Mouse (Mus musculus) 416B (cell line): ENCODE measurements around the gene Tmem199.
A peak's percentile ranks its signal among the peaks of the same experiment; 100 is the strongest.

ENCODE experiments used
- DNase-seq: peaks from one replicate; pipeline ENCODE4 v3.0.0; 2011; ENCODE audit warnings: low read depth

The Tmem199 gene

GRCm38 (mm10) chr11:78524838-78525237 lies 12.9 kb upstream of the Tmem199 start:
- DNase-seq: no peak

- DNase-seq: no peak
These were observed 11.4 kb upstream of the Tmem199 start for GRCm38 (mm10) chr11:78523241-78523955.

GRCm38 (mm10) chr11:78522481-78522997 lies 10.6 kb upstream of the Tmem199 start:
- peak; percentile 66 for DNase-seq

GRCm38 (mm10) chr11:78521880-78522279 lies 9.9 kb upstream of the Tmem199 start:
- DNase-seq: no peak

GRCm38 (mm10) chr11:78518931-78519330 lies 7.0 kb upstream of the Tmem199 start:
- no peak for DNase-seq

GRCm38 (mm10) chr11:78515549-78516325 lies 3.8 kb upstream of the Tmem199 start:
- DNase-seq: peak; percentile 52

- no peak for DNase-seq
These were observed 1.3 kb upstream of the Tmem199 start for GRCm38 (mm10) chr11:78513106-78513790.

GRCm38 (mm10) chr11:78509148-78509547 lies 2.8 kb downstream of the Tmem199 start:
- peak; percentile 65 for DNase-seq

- DNase-seq: no peak
These were observed 6.5 kb downstream of the Tmem199 start for GRCm38 (mm10) chr11:78505430-78505829.

GRCm38 (mm10) chr11:78502909-78503650 lies 8.9 kb downstream of the Tmem199 start, which contains the start of gene Sebox:
Sebox (plus strand) TSS chr11:78503447.
- peak; percentile 55 for DNase-seq

- no peak for DNase-seq
These were observed 10.4 kb downstream of the Tmem199 start for GRCm38 (mm10) chr11:78501529-78501928.

GRCm38 (mm10) chr11:78500623-78501202 lies 11.3 kb downstream of the Tmem199 start:
- DNase-seq: no peak

GRCm38 (mm10) chr11:78499543-78499942 lies 12.4 kb downstream of the Tmem199 start:
- no peak for DNase-seq

- no peak for DNase-seq
These were observed 13.0 kb downstream of the Tmem199 start, which contains the start of gene Vtn for GRCm38 (mm10) chr11:78499004-78499403. Vtn (plus strand) TSS chr11:78499091.

- DNase-seq: no peak
These were observed 14.1 kb downstream of the Tmem199 start, which contains the start of gene Sarm1 for GRCm38 (mm10) chr11:78497544-78498522. Sarm1 (minus strand) TSS chr11:78497754.

GRCm38 (mm10) chr11:78497071-78497541 lies 14.9 kb downstream of the Tmem199 start:
- no peak for DNase-seq

GRCm38 (mm10) chr11:78495904-78496303 lies 16.1 kb downstream of the Tmem199 start:
- peak; percentile 46 for DNase-seq

- DNase-seq: no peak
These were observed 21.2 kb downstream of the Tmem199 start for GRCm38 (mm10) chr11:78490781-78491241.

GRCm38 (mm10) chr11:78488168-78488567 lies 23.8 kb downstream of the Tmem199 start:
- peak; percentile 57 for DNase-seq

- DNase-seq: no peak
These were observed 28.3 kb downstream of the Tmem199 start for GRCm38 (mm10) chr11:78483639-78484038.
